Mouse (Mus musculus): Measurements from ENCODE around the gene Gltp.

DNA sequence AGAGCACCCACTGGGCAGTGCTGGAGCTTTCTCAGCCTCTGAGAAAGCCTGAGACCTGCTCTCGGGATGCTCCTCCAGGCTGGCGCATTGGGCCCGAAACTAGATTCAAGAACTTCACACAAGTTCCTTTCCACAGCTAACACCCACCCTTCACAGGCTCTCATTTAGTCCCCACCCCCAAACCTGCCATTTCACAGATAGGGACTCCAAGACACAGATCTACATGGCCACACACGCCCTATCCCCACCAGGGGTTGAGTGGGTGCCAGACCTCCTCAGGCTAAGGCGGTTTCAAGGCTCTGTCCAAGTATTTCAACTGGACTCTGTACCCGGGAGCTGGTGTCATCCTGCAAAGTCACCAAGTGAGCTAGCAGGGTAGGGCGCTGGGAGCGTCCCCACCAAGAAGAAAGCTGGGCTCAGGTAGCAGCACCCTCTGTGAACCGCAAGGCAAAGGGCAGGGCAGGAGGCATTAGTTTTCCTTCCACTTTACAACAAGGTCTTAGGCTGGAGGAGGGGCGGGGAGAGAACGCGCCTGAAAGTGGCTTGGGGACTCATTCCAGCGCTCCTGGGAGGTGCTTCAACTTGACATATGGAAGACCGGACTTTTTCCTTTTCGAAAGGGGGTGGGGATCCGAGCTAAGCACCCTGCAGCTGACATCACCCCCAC lies 951 bp downstream of the Gltp start:
- no peak for TF ChIP-seq CTCF (IDR thresholded peaks at IDR 0.05; ENCODE audit: low read depth, low read length)
- TF ChIP-seq POLR2A (IDR thresholded peaks at IDR 0.05; ENCODE audit: extremely low read depth, insufficient read depth, low read length): no peak
